Mouse (Mus musculus) cerebellum, adult 2 months (tissue): ENCODE results near the gene Fam185a. TPM values are rescaled to one million over a fixed set of nuclear protein-coding genes. Genes with fewer than 3 reads are reported as not detected.

Experiments used
- DNase-seq, 2 experiments: peaks; one replicate each; pipeline ENCODE4 v3.0.0; 2021
- H3K27ac ChIP-seq: fragments of 200-500 bp; 2 replicates; pipeline ENCODE4 v1.5.1; 2012; ENCODE audit warnings: low read length, control low read depth, inconsistent platforms; ENCODE audit not compliant: insufficient read depth
- H3K27me3 ChIP-seq: fragments of 200-500 bp; 2 replicates; pipeline ENCODE4 v1.6.1; 2012; ENCODE audit warnings: inconsistent platforms, mild to moderate bottlenecking, low read length, moderate library complexity; ENCODE audit not compliant: control insufficient read depth, insufficient read depth
- H3K4me1 ChIP-seq: fragments of 200-500 bp; 2 replicates; pipeline ENCODE4 v1.6.1; 2011; ENCODE audit warnings: low read length; ENCODE audit not compliant: control insufficient read depth, insufficient read depth
- H3K4me3 ChIP-seq: fragments of 200-500 bp; replicated peaks from 2 replicates; pipeline ENCODE3; 2011; ENCODE audit warnings: mild to moderate bottlenecking, low read depth, low read length, control low read depth; ENCODE audit not compliant: insufficient read depth
- CTCF ChIP-seq: fragments of 200-500 bp; IDR thresholded peaks from 2 replicates; pipeline ENCODE4 v1.5.1; 2011; ENCODE audit warnings: low read depth, mild to moderate bottlenecking, control low read depth, low read length, moderate library complexity, borderline replicate concordance; ENCODE audit not compliant: insufficient read depth
- POLR2A ChIP-seq: fragments of 200-500 bp; IDR thresholded peaks from 2 replicates; pipeline ENCODE4 v1.6.1; 2011; ENCODE audit warnings: low read length, control low read depth, borderline replicate concordance; ENCODE audit not compliant: insufficient read depth
- WGBS: fragments of 180-500 bp; shearing (Covaris S2); methylation state at CpG from one replicate; pipeline ENCODE4 v1.1.7; 2018; 5-methylcytosine and 5-hydroxymethylcytosine counted together
- polyA plus RNA-seq: library from polyadenylated mRNA; depleted of rRNA; stranded (reverse); fragments of >200 nt; gene quantifications from 2 replicates; pipeline ENCODE4 v1.2.3, GENCODE M21; 2012

Gene Fam185a
- polyA plus RNA-seq, 1 experiment: 8.0 TPM

- Histone ChIP-seq H3K27me3 (no peaks in the 10 kb centered on the region), H3K27ac (no peak overlapping the region), H3K4me3 (no peak overlapping the region), H3K4me1 (no peaks in the 10 kb centered on the region)
- TF ChIP-seq CTCF: no peak
- TF ChIP-seq POLR2A: no peak
- WGBS: 95% methylated on average over 9 of the region's 9 CpGs
- DNase-seq: no peak
These were observed 39.8 kb upstream of the Fam185a start for GRCm38 (mm10) chr5:21384976-21385375.

GRCm38 (mm10) chr5:21386432-21386831, 38.3 kb upstream of the Fam185a start:
- no peak for DNase-seq
- Histone ChIP-seq H3K4me1 (no peaks in the 10 kb centered on the region), H3K27me3 (no peaks in the 10 kb centered on the region), H3K27ac (no peak overlapping the region), H3K4me3 (no peak overlapping the region)
- WGBS: 87% methylated on average over 4 of the region's 4 CpGs
- TF ChIP-seq POLR2A (no peak), CTCF (no peak)

GRCm38 (mm10) chr5:21387340-21387739, 37.4 kb upstream of the Fam185a start:
- Histone ChIP-seq H3K27ac (no peak overlapping the region), H3K4me3 (no peak overlapping the region), H3K27me3 (no peaks in the 10 kb centered on the region), H3K4me1 (no peaks in the 10 kb centered on the region)
- DNase-seq: no peak
- no peak for TF ChIP-seq POLR2A
- TF ChIP-seq CTCF: no peak

GRCm38 (mm10) chr5:21388855-21389254, 35.9 kb upstream of the Fam185a start:
- Histone ChIP-seq H3K4me3 (no peak overlapping the region), H3K27ac (no peak overlapping the region), H3K27me3 (no peaks in the 10 kb centered on the region), H3K4me1 (no peaks in the 10 kb centered on the region)
- WGBS: 90% methylated on average over 4 of the region's 4 CpGs
- no peak for DNase-seq
- TF ChIP-seq POLR2A (no peak), CTCF (no peak)

- WGBS: 30% methylated on average over 13 of the region's 13 CpGs
- Histone ChIP-seq H3K4me1 (no peaks in the 10 kb centered on the region), H3K27ac (no peak overlapping the region), H3K27me3 (no peaks in the 10 kb centered on the region), H3K4me3 (no peak overlapping the region)
- TF ChIP-seq CTCF: no peak
- no peak for TF ChIP-seq POLR2A
- no peak for DNase-seq
These were observed 33.0 kb upstream of the Fam185a start for GRCm38 (mm10) chr5:21391616-21392384.

GRCm38 (mm10) chr5:21394562-21394961, 30.2 kb upstream of the Fam185a start:
- no peaks in the 10 kb centered on the region for H3K27me3 ChIP-seq
- no peaks in the 10 kb centered on the region for H3K4me1 ChIP-seq
- WGBS: 77% methylated on average over 2 of the region's 2 CpGs
- H3K4me3 ChIP-seq: no peak overlapping the region
- H3K27ac ChIP-seq: no peak overlapping the region
- no peak for DNase-seq
- TF ChIP-seq CTCF (no peak), POLR2A (no peak)

GRCm38 (mm10) chr5:21395205-21395840, 29.4 kb upstream of the Fam185a start:
- Histone ChIP-seq H3K27ac (no peak overlapping the region), H3K4me1 (no peaks in the 10 kb centered on the region), H3K27me3 (no peaks in the 10 kb centered on the region), H3K4me3 (no peak overlapping the region)
- 56% methylated on average over 7 of the region's 7 CpGs for WGBS
- DNase-seq: no peak
- no peak for TF ChIP-seq POLR2A

GRCm38 (mm10) chr5:21411261-21411666, 13.5 kb upstream of the Fam185a start:
- DNase-seq: no peak
- no peaks in the 10 kb centered on the region for H3K4me1 ChIP-seq
- H3K27ac ChIP-seq: no peak overlapping the region
- 87% methylated on average over 5 of the region's 5 CpGs for WGBS
- TF ChIP-seq CTCF: no peak
- no peak for TF ChIP-seq POLR2A
- no peaks in the 10 kb centered on the region; the same call in 1 of the 2 replicates for H3K27me3 ChIP-seq
- no peak overlapping the region for H3K4me3 ChIP-seq

GRCm38 (mm10) chr5:21412056-21412455, 12.7 kb upstream of the Fam185a start:
- H3K4me3 ChIP-seq: no peak overlapping the region
- no peaks in the 10 kb centered on the region for H3K4me1 ChIP-seq
- H3K27ac ChIP-seq: no peak overlapping the region
- DNase-seq: no peak
- TF ChIP-seq POLR2A (no peak), CTCF (no peak)
- H3K27me3 ChIP-seq: no peaks in the 10 kb centered on the region; the same call in 1 of the 2 replicates
- WGBS: 68% methylated on average over 5 of the region's 5 CpGs
